28 mouse cellular contexts compared by ENCODE assay signal in the genomic region with DNA sequence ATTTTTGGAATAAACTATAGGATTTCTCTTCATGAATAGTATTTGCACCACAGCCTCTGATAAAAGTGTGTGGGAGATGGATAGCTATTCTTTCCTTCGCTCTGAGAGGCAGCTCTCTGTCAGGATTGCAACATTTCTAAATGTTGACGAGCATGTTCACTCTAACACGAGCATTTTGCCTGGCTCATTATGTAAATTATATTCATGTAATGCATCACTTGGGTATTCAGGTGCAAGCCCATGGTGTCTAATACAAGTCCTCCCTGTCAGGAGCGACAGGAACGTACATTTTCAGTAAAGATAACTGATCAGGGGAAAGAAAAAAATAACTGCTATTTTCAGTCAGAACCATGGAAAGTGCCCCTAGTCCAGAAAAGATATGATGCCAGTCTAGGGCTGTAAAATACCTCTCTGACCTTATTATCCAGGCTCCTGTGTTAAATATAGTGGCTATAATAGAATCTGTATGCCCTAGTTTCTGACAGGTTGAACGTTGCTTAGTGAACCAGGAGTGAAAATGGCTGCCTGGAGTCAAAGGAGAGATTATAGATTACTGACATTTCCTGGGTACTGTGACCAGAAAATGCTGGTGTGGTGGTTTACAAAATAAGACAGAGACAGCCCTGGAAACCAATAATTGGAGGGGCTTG.
DNase-seq lines count a peak whose midpoint lies in the region; ATAC-seq and TF ChIP-seq lines count a peak whose summit lies in the region.
"Had no signal": no experiment of that assay in that cellular context is flagged by ENCODE, and none has a peak within 500 bp of the region (broad histone marks: within the 10 kb centered on the region; RNA-seq: fewer than 3 reads in every experiment).

No protein-coding gene starts in this region.

- WGBS in forebrain, embryonic 13.5 days: 47% methylated on average over 6 of the region's 6 CpGs
- 78% methylated on average over 6 of the region's 6 CpGs for WGBS in forebrain, embryonic 10.5 days
- 31% methylated on average over 6 of the region's 6 CpGs for WGBS in hindbrain, embryonic 14.5 days
- WGBS in hindbrain, postnatal 0 days: 49% methylated on average over 6 of the region's 6 CpGs
- 40% methylated on average over 6 of the region's 6 CpGs for WGBS in forebrain, embryonic 16.5 days
- WGBS in midbrain, postnatal 0 days: 34% methylated on average over 6 of the region's 6 CpGs

- H3K9me3 ChIP-seq in forebrain, embryonic 13.5 days (replicated peaks): no peaks in the 10 kb centered on the region
- no peaks in the 10 kb centered on the region for H3K9me3 ChIP-seq in forebrain, embryonic 10.5 days
- H3K9me3 ChIP-seq in hindbrain, embryonic 14.5 days (ENCODE audit: control insufficient read depth, low read length): no peaks in the 10 kb centered on the region
- no peaks in the 10 kb centered on the region for H3K9me3 ChIP-seq in hindbrain, postnatal 0 days (ENCODE audit: low read length)
- H3K9me3 ChIP-seq in forebrain, embryonic 16.5 days (ENCODE audit: control insufficient read depth, low read length): no peaks in the 10 kb centered on the region
- H3K9me3 ChIP-seq in midbrain, postnatal 0 days (ENCODE audit: low read length): no peaks in the 10 kb centered on the region
- H3K9me3 ChIP-seq: embryonic facial prominence, embryonic 12.5 days; G1E; heart, embryonic 13.5 days; hindbrain, embryonic 15.5 days; kidney, embryonic 15.5 days; limb, embryonic 12.5 days; liver, embryonic 15.5 days; neural tube, embryonic 13.5 days; stomach, embryonic 15.5 days had no signal

- H3K9ac ChIP-seq in forebrain, embryonic 13.5 days: no peak overlapping the region
- no peak overlapping the region for H3K9ac ChIP-seq in hindbrain, embryonic 14.5 days
- H3K9ac ChIP-seq in hindbrain, postnatal 0 days (replicated peaks; ENCODE audit: low read length): no peak overlapping the region
- no peak overlapping the region for H3K9ac ChIP-seq in forebrain, embryonic 16.5 days (replicated peaks; ENCODE audit: low read depth, low read length)
- no peak overlapping the region for H3K9ac ChIP-seq in midbrain, postnatal 0 days (replicated peaks; ENCODE audit: low read length, poor library complexity, severe bottlenecking)
- H3K9ac ChIP-seq: embryonic facial prominence, embryonic 12.5 days; heart, embryonic 13.5 days; hindbrain, embryonic 15.5 days; kidney, embryonic 15.5 days; limb, embryonic 12.5 days; liver, embryonic 15.5 days; lung, embryonic 14.5 days; neural tube, embryonic 13.5 days; stomach, embryonic 15.5 days had no signal

- no peaks in the 10 kb centered on the region for H3K27me3 ChIP-seq in forebrain, embryonic 13.5 days
- H3K27me3 ChIP-seq in forebrain, embryonic 10.5 days (ENCODE audit: poor library complexity, severe bottlenecking): no peaks in the 10 kb centered on the region
- H3K27me3 ChIP-seq in hindbrain, embryonic 14.5 days (ENCODE audit: control insufficient read depth, insufficient read depth, low read length): no peaks in the 10 kb centered on the region
- no peaks in the 10 kb centered on the region for H3K27me3 ChIP-seq in hindbrain, postnatal 0 days (ENCODE audit: insufficient read depth, low read length)
- H3K27me3 ChIP-seq in forebrain, embryonic 16.5 days (replicated peaks; ENCODE audit: control insufficient read depth, insufficient read depth, low read length): no peaks in the 10 kb centered on the region
- H3K27me3 ChIP-seq in midbrain, postnatal 0 days (ENCODE audit: insufficient read depth, low read length): no peaks in the 10 kb centered on the region
- H3K27me3 ChIP-seq: embryonic facial prominence, embryonic 12.5 days; heart, embryonic 13.5 days; hindbrain, embryonic 15.5 days; kidney, embryonic 15.5 days; limb, embryonic 12.5 days; liver, embryonic 15.5 days; neural tube, embryonic 13.5 days; stomach, embryonic 15.5 days had no signal

- peak; percentile 59 for ATAC-seq in forebrain, embryonic 13.5 days
- no peak for ATAC-seq in hindbrain, embryonic 14.5 days (ENCODE audit: low FRiP score)
- no peak for ATAC-seq in hindbrain, postnatal 0 days
- ATAC-seq in forebrain, embryonic 16.5 days: peak; percentile 76
- ATAC-seq in midbrain, postnatal 0 days (ENCODE audit: low FRiP score): peak; percentile 77; the same call in 1 of the 2 replicates

- no peak overlapping the region for H3K27ac ChIP-seq in forebrain, embryonic 13.5 days
- no peak overlapping the region for H3K27ac ChIP-seq in forebrain, embryonic 10.5 days
- peak overlapping the region; percentile 66 for H3K27ac ChIP-seq in hindbrain, embryonic 14.5 days
- H3K27ac ChIP-seq in hindbrain, postnatal 0 days: no peak overlapping the region
- no peak overlapping the region for H3K27ac ChIP-seq in forebrain, embryonic 16.5 days (ENCODE audit: low read length)
- H3K27ac ChIP-seq in midbrain, postnatal 0 days (ENCODE audit: low read depth, low read length): peak overlapping the region; percentile 1; the same call in 1 of the 2 replicates
- H3K27ac ChIP-seq: embryonic facial prominence, embryonic 12.5 days; heart, embryonic 13.5 days; hindbrain, embryonic 15.5 days; kidney, embryonic 15.5 days; limb, embryonic 12.5 days; liver, embryonic 15.5 days; neural tube, embryonic 13.5 days; stomach, embryonic 15.5 days had no signal

- H3K4me2 ChIP-seq in forebrain, embryonic 13.5 days: no peak overlapping the region
- no peak overlapping the region for H3K4me2 ChIP-seq in hindbrain, embryonic 14.5 days (replicated peaks)
- H3K4me2 ChIP-seq in hindbrain, postnatal 0 days (ENCODE audit: low read depth, low read length): no peak overlapping the region
- H3K4me2 ChIP-seq in forebrain, embryonic 16.5 days (ENCODE audit: low read length): no peak overlapping the region
- H3K4me2 ChIP-seq in midbrain, postnatal 0 days (ENCODE audit: low read depth, low read length, poor library complexity, severe bottlenecking): no peak overlapping the region
- H3K4me2 ChIP-seq: embryonic facial prominence, embryonic 12.5 days; heart, embryonic 13.5 days; hindbrain, embryonic 15.5 days; kidney, embryonic 15.5 days; limb, embryonic 12.5 days; liver, embryonic 15.5 days; lung, embryonic 14.5 days; neural tube, embryonic 13.5 days; stomach, embryonic 15.5 days had no signal

- no peaks in the 10 kb centered on the region for H3K36me3 ChIP-seq in forebrain, embryonic 13.5 days (ENCODE audit: poor library complexity, severe bottlenecking)
- no peaks in the 10 kb centered on the region for H3K36me3 ChIP-seq in forebrain, embryonic 10.5 days (replicated peaks)
- H3K36me3 ChIP-seq in hindbrain, embryonic 14.5 days (replicated peaks; ENCODE audit: control insufficient read depth, insufficient read depth): no peaks in the 10 kb centered on the region
- no peaks in the 10 kb centered on the region for H3K36me3 ChIP-seq in hindbrain, postnatal 0 days (ENCODE audit: insufficient read depth, low read length)
- H3K36me3 ChIP-seq in forebrain, embryonic 16.5 days (ENCODE audit: control insufficient read depth, insufficient read depth): no peaks in the 10 kb centered on the region
- H3K36me3 ChIP-seq in midbrain, postnatal 0 days (ENCODE audit: insufficient read depth, low read length): no peaks in the 10 kb centered on the region
- H3K36me3 ChIP-seq: embryonic facial prominence, embryonic 12.5 days; G1E; heart, embryonic 13.5 days; hindbrain, embryonic 15.5 days; kidney, embryonic 15.5 days; limb, embryonic 12.5 days; liver, embryonic 15.5 days; neural tube, embryonic 13.5 days; stomach, embryonic 15.5 days had no signal

- no peak for DNase-seq in forebrain, embryonic 10.5 days (ENCODE audit: extremely low spot score, low spot score)
- DNase-seq in hindbrain, embryonic 14.5 days (ENCODE audit: low spot score): no peak
- DNase-seq in hindbrain, postnatal 0 days (ENCODE audit: low spot score): no peak
- peak; percentile 16 for DNase-seq in midbrain, postnatal 0 days (ENCODE audit: low spot score)
- no peak for DNase-seq in cerebellum, postnatal 4 days (ENCODE audit: low spot score in 2 of 2)
- DNase-seq: adrenal gland, adult 8-10 months; cerebellum, adult 11 months; cerebellum, adult 9-10 months; cerebellum, postnatal 36 days; embryo, embryonic 11 days; gastrocnemius, postnatal 10 days; heart, postnatal 14 days; kidney, adult 18-20 months; kidney, postnatal 25 days; lung, embryonic 14.5 days; lung, postnatal 14 days; right cerebral cortex, postnatal 14 days had no signal

- TF ChIP-seq CTCF in hindbrain, postnatal 0 days (IDR thresholded peaks at IDR 0.05; ENCODE audit: low read depth): no peak
- TF ChIP-seq CTCF in midbrain, postnatal 0 days (IDR thresholded peaks at IDR 0.05): no peak

- H3K4me1 ChIP-seq in forebrain, embryonic 13.5 days: 0 out of 2 replicates have a peak, but pooled peaks cover 8% of the 10 kb centered on the region
- peaks cover 14% of the 10 kb centered on the region for H3K4me1 ChIP-seq in forebrain, embryonic 10.5 days
- no peaks in the 10 kb centered on the region for H3K4me1 ChIP-seq in hindbrain, embryonic 14.5 days (replicated peaks; ENCODE audit: control insufficient read depth, insufficient read depth, low read length)
- no peaks in the 10 kb centered on the region for H3K4me1 ChIP-seq in hindbrain, postnatal 0 days (ENCODE audit: insufficient read depth, low read length)
- no peaks in the 10 kb centered on the region for H3K4me1 ChIP-seq in forebrain, embryonic 16.5 days (replicated peaks; ENCODE audit: control insufficient read depth, insufficient read depth, low read length)
- no peaks in the 10 kb centered on the region for H3K4me1 ChIP-seq in midbrain, postnatal 0 days (ENCODE audit: insufficient read depth, low read length)
- H3K4me1 ChIP-seq: heart, embryonic 13.5 days; hindbrain, embryonic 15.5 days; limb, embryonic 12.5 days; liver, embryonic 15.5 days; stomach, embryonic 15.5 days had no signal

- H3K4me3 ChIP-seq in forebrain, embryonic 13.5 days: no peak overlapping the region
- no peak overlapping the region for H3K4me3 ChIP-seq in forebrain, embryonic 10.5 days
- H3K4me3 ChIP-seq in hindbrain, embryonic 14.5 days (replicated peaks; ENCODE audit: low read length): no peak overlapping the region
- H3K4me3 ChIP-seq in hindbrain, postnatal 0 days (ENCODE audit: low read length): no peak overlapping the region
- H3K4me3 ChIP-seq in forebrain, embryonic 16.5 days (replicated peaks; ENCODE audit: low read length): no peak overlapping the region
- H3K4me3 ChIP-seq in midbrain, postnatal 0 days (ENCODE audit: low read depth, low read length): no peak overlapping the region
- H3K4me3 ChIP-seq: embryonic facial prominence, embryonic 12.5 days; heart, embryonic 13.5 days; hindbrain, embryonic 15.5 days; kidney, embryonic 15.5 days; limb, embryonic 12.5 days; liver, embryonic 15.5 days; neural tube, embryonic 13.5 days; stomach, embryonic 15.5 days had no signal

Comparison
In these comparisons a context has a peak if more than half of its experiments do, and no peak if none do; other contexts are left out.
1. H3K27ac ChIP-seq: peak in hindbrain, embryonic 14.5 days (single experiment) and midbrain, postnatal 0 days (single experiment); none in forebrain, embryonic 13.5 days (single experiment), forebrain, embryonic 10.5 days (single experiment), hindbrain, postnatal 0 days (single experiment) and forebrain, embryonic 16.5 days (single experiment).
2. ATAC-seq: peak in forebrain, embryonic 13.5 days (single experiment), forebrain, embryonic 16.5 days (single experiment) and midbrain, postnatal 0 days (single experiment); none in hindbrain, embryonic 14.5 days (single experiment) and hindbrain, postnatal 0 days (single experiment).